Mouse (Mus musculus) T-helper 17 cell (primary cell): ENCODE measurements at regions not wholly inside any gene's neighbourhood (a gene's known extent, or its start where the extent isn't known, plus 50 kb on each side); places are given as distances from the start of the nearest gene placed in this dataset.

Experiments used
- in situ Hi-C, 2 experiments: fragments of 300-600 bp; cut with MboI, MseI; formaldehyde crosslinking; loops; 1 replicate in 1 of 2; 2 replicates in 1 of 2; pipeline ENCODE4 v1.15.1; 2025; ENCODE audit warnings: high pct_unique_total_duplicates in 2 of 2

DNA sequence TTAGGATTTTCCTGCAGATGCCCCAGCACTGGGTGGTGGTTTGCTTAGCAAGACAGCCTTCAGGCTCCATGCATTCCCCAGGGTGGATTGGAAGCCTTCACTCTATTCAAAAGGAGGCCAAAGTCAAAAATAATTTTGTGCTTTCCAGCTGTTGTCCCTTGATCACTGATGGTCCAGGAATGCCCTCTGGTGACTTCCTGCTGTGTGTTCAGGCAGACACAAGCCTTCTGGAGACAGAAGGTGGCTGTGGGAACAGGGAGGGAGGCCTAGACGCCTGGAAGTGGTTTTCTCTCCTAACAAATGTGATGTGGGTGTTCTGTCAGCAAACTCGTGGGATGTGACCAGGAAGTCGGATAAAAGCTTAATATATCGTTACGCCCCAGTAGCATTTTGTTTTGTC lies 81.3 kb downstream of the Atp6ap1l start:
- in situ Hi-C loops = loop anchor here in 1 of 2 experiments (10.0 kb wide), 1 partner anchor 359 kb away; no protein-coding TSS in a partner anchor

DNA sequence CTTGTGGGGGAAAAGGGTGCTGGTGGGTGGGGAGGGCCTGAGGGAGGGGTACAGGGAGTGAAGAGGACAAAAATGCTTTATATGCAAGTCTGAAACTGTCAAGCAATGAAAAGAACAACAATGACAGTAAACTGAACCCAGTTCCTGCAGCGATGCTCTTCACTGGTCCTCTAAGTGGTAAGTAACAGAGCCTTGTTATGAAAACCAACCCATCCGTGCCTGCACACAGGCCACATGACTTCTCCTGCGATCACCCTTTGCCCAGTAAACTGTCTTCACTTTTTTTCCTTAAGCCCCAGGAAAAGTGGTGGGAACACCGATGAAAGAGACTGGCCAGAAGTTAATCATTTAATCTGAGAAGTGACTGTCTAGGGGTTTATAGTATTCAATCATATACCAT lies 83.3 kb downstream of the Atp6ap1l start:
- in situ Hi-C loops = loop anchor here in 1 of 2 experiments (10.0 kb wide), 1 partner anchor 357 kb away; no protein-coding TSS in a partner anchor

DNA sequence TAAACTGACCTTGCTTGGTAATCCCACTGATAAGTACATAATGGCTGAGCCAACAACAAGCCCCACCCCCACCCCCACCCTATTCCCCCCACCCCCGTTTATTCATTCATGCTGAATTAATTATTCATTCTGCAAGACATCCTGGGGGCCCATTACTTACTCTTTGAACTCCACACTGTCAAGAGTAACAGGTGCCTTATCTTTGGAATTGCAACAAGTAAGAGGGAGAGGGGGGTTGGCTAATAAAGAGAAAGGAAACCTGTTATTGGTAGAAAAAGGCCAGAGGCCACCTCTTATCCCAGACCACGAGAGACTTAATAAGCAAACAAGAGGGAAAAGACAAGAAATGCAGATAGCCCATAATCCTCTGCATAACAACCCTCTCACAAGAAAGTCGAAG lies 84.7 kb downstream of the Atp6ap1l start:
- in situ Hi-C loops = loop anchor here in 1 of 2 experiments (10.0 kb wide), 1 partner anchor 356 kb away; no protein-coding TSS in a partner anchor

DNA sequence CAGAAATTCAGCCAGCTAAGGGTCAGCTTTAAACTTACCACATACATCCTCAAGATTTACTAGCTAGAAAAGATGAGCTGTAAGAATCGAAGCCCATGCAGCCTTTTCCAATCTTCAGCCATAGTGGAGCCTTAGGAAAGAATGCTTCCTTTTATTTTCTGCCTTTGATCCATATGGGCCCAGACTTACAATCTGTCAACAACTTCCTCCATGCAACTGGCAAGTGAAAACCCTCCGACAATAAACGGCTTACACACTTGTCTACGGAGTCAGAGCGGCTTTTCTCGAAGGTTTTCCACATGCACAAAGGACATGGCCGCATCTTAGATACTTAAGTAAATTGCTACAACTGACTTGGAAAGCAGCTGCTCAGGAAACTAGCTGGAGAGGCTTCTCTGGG lies 85.2 kb downstream of the Atp6ap1l start:
- in situ Hi-C loops = loop anchor here in 1 of 2 experiments (10.0 kb wide), 1 partner anchor 355 kb away; no protein-coding TSS in a partner anchor

DNA sequence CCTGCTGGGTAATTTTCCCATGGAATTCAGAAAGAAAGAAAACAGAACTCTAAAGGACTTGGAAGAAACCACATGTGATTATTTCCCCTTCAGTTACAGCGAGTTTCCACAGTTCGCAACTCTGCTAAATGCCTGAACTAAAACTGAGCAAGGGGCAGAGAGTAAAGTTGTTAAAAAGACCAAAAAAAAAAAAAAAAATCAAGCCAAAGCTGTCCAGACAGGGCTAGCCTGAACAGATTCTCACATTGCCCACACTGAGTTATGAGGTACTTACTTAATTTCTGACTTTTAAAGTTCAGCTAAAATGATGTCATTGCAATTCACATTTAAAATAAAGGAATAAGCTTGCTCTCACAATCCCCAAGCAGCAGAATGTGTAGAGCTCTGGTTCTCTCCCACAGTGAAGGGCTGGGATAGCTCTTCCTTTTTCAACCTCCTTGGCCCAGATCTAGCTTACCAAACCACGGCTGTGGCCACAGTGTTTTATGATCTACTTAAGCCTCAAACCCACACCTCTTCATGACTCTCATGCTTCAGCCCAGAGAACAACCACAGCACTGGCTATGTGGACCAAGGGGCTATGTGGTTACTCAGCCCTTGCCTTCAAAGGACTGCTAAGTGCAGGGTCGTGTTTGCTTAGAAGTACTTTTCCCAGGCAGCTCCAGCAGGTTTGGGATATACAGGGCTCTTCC lies 90.8 kb downstream of the Atp6ap1l start:
- in situ Hi-C loops = no loop called here

DNA sequence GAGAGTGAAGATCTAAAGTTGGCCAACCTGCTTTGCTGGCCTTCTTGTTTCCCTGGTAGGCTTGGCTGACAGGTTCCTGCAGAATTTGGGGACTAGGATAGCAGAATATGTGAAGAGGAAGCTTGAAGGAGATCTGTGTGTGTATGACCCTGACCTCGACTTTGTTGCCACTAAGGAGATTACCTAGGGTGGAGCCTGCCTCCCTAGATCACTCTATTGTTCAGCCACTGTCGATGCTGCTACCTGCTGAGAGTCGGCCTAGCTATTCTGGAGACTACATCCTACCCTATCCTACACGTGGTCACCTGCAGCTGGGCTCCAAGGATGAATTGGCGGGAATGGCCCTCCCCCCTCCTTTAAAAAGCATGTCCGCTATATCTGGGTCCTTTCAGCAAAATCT lies 95.1 kb downstream of the Atp6ap1l start:
- in situ Hi-C loops = no loop called here

DNA sequence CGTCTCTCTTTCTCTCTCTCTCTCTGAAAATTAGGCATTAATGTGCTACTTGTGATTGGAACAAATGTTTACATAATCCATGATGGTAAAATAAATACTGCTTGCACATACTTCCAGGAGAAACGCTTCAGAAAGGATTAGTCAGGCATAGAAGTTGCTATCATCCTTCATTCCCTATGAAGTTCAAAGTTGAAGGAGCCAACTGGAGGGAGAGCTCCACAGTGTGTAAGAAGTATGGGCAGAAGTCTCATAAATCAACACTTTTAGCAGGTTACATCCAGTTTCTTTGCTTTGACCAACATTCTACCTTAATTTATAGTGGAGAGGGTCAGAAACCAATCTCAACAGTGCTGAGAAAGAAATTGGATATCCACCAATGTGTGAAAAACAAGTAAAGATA lies 105.5 kb downstream of the Atp6ap1l start:
- in situ Hi-C loops = no loop called here

DNA sequence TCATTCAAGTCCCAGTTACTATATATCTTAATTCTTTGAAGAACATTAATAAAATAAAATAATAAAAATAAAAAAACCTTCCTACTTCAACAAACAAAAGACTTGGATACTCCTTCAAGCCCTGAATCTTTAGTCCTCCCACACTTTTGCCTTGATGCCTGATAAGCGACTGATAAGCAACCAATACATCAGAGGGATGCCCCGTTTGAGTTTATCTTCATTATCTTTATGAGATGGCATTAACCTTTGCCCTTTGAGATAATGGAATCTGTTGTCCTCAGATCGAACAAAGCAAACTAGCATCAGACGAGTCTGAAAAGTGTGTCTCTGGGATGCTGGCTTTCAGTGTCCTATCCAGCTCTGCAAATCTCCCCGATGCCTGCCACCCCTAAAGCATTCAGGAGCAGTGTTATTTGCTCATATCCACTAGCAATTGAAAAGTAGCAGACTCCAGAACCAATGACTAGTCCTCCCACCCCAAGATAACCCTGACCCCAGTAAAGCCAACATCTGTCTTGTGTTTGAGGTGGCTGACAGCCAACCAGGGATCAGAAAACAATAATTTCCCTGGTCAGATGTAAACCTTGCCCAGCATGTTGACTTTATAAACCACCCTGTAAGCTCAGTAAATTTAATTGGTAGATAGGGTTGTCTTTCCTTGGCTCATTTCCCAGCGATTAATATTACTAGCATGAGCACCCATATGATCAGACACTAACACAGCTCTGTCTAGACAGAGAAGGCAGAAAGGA lies 106.2 kb downstream of the Atp6ap1l start:
- in situ Hi-C loops = no loop called here

DNA sequence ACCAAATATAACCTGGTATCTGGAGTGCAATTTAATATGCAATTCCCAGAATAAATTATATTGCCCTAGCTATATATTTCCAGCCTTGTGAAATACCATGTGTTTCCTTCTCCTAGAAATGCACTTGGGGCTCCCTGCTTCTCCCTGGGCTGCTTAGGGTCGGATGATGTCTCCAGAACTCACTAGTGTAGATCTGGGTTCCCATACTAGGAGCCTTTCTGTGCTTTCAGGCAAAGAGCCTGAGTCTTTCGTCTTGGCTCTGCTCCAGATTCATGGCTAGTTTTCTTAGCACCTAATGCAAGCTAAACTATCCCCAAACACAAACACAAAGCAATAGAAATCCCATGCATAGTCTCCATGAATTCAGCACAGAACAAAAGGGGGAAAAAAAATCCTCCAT lies 106.8 kb downstream of the Atp6ap1l start:
- in situ Hi-C loops = no loop called here

DNA sequence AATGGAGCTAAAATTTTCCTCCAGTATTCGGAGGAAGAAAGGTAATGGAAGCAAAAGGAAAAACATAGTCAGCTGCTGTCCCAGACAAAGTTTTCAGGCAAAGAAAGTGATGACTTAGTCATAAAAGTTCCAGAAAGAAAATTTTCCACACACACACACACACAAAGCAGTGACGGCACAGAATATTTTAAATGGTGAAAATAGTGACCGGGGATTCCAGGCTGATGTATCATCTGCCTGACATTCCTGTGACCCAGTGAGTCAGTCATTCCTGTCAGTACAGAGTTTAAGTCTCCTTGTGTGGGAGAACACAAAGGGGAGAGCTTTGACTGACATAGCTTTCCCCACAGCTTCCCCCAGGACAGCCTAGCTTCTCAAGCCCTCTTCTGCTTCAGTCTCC lies 107.9 kb downstream of the Atp6ap1l start:
- in situ Hi-C loops = no loop called here

DNA sequence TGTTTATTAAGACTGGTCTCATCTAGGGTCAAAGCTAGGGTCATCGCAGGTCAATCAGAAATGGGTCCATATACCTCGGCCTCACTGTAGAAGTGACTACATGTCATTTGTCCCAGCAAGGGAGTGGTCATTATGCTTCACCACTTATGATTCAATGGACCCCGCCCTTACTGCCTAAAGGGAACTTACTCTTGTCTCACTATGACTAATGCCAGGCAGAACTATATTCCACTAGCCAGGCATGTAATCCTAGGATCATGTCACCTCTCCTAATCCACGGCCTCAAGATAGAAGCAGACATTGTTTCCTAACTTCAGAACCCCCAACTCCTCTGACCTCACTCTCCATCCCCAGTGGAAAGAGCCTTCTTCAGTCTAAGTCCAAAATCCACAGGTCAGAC lies 108.3 kb downstream of the Atp6ap1l start:
- in situ Hi-C loops = no loop called here

DNA sequence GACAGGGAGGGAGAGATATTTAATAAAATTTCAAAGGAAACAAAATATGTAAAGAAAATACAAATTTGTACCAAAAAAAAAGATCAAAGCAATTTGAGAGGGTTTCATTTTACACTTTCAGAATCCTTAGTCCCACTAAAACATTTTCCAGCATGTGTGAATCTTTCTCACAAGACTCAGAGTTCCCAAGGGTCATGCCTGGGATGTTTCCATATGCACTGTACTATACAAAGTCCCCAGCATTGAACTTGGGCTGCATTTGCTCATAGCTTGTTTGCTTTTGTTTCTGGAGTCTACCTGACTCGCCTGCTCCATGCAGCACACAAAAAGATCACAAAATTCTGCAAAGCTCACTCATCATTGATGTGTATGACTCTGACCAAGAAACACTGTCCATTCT lies 122.7 kb downstream of the Atp6ap1l start:
- in situ Hi-C loops = loop anchor here in 1 of 2 experiments (10.0 kb wide), 1 partner anchor 1938 kb away; no protein-coding TSS in a partner anchor

DNA sequence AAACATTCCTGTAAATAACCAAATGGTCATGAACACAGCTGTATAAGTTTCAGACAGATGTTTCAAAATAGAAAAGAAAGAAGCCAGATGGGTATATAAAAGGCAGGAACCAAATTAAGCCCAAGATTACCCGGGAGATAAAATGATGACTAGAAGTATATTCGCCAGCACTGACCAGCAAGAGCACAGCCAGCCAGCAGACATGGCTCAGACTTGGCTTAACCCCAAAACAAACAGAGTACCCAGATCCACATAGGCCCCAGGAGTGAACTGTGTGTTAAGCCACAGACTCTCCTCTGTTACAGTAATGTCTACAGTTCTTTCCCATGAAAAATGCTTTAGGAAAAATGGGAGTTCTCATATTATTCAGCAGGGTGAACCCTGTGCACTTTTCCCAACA lies 123.2 kb downstream of the Atp6ap1l start:
- in situ Hi-C loops = loop anchor here in 1 of 2 experiments (10.0 kb wide), 1 partner anchor 1937 kb away; no protein-coding TSS in a partner anchor

DNA sequence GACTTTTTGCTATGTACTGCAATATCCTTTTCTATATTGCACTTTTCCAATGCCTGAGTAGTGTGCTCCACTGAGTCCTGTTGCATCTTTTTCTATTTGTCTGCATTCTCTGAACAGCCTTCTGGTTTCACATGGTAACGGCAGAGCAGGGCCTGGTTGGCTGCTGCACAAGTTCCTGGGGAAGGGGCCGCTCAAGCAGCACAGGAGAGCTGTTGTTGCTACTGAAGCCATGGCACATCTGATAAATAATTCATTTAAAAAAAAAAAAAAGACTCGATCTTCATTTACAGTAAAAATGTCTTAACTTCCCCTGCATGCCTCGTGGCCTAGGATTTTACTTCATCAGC lies 127.2 kb downstream of the Atp6ap1l start:
- in situ Hi-C loops = no loop called here

DNA sequence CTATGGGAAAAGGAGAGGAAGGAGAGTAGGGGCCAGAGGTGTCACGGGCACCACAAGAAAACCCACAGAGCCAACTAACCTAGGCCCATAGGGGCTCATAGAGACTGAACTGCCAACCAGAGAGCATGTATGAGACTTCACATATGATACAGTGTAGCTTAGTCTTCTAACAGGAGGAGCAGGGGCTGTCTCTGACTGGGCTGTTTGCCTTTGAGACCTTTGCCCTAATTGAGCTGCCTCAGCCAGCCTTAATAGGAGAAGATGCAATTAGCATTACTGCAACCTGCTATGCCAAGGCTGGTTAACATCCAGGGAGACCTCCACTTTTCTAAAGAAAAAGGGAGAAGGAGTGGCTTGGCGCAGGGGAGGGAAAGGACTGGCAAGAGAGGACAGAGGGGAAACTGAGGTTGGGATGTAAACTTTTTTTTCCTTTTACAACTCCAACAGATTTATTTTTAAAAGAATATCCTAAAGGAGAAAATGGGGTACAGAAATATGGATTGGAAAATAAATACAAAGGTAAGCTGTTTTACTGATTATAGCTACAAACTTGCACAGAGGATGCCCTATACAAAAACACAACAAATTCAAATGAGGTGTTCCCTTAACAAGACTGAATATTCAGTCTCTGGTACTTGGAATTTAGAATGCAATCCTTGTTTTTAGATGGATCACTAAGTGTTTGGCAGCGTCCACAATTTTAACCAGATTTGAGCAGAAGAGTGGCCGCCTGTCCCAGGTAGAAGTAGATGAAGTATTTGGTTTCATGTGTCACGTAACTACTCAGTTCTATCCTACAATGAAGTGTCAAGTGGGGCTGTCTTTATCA lies 127.8 kb downstream of the Atp6ap1l start:
- in situ Hi-C loops = no loop called here

DNA sequence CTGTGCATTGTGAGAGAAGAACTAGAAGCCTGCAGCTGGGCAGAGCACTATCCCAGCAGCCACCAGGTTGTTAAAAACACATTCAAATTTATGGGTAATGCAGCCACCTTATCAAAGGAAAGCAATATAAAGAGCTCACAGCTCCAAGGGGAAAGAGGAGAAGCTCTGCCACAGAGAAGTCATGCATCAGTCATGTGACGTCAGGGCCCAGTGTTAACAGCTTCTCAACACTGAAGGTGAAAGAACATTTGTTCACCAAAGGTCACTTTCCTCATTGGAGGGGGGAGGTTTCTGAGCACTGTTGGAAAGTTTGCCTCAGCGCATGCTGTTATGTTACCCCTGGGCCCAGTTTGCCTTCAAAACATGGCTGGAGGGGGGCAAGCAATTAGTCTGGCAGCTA lies 143.0 kb downstream of the Atp6ap1l start:
- in situ Hi-C loops = no loop called here

DNA sequence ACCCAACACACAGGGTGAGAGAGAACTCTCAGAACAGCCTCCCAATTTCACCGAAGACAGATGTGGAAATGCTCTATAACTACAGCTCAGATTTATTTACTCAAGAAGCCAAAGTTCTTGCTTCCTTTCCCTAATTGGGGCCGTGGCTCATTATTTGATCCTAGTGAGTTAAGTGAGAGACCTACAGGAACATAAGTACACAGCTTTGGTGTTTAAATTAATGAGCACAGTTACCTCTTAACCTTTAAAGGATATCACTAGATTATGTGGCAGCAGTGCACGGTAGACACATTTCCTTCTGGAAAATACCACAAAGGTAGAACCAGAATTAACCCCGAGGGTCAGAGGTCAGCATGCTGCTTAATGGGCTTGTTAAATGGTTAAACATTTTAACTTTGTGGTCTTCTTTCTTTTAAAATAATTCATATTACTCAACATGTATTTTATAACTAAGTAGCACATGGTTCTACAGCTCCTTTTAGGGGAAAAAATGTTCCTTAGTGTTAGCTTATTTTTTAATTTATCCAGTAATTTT lies 144.6 kb downstream of the Atp6ap1l start:
- in situ Hi-C loops = no loop called here

DNA sequence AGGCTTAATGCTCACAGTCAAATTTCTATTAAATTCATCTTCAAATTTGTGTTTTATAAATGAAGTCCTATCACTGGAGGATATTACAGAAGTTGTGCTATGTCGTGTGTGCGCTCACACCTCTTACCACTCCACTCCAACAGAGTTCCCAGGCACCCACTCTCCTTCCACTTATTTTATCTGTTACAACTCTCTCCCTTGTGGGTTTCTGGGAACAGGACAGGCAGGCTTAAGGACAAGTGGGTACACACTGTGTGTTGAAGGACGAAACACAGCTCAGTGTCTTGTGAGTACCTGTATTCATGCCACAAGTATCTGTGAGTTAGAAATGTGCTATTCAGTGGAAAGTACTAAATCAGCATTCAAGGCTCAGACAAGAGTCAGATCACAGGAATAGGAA lies 150.7 kb downstream of the Atp6ap1l start:
- in situ Hi-C loops = no loop called here

DNA sequence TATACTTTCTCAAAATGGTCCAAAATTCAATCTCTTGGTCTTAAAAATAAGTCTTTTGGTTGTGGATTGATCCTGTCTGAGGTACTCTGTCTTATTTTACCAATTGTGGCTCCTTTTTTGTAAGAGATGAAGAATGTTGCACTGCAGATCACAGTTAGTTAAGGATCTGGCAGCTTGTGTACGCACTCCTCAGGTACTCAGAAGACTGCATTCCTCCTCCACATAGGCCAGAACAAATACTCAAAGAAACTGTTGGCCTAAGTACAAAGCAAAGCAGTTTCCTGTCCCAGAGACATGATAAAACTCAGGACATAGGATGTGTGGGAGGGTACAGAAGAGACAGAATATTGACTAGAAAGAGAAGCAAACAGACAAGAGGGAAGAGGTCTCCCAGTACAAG lies 155.4 kb downstream of the Atp6ap1l start:
- in situ Hi-C loops = no loop called here

DNA sequence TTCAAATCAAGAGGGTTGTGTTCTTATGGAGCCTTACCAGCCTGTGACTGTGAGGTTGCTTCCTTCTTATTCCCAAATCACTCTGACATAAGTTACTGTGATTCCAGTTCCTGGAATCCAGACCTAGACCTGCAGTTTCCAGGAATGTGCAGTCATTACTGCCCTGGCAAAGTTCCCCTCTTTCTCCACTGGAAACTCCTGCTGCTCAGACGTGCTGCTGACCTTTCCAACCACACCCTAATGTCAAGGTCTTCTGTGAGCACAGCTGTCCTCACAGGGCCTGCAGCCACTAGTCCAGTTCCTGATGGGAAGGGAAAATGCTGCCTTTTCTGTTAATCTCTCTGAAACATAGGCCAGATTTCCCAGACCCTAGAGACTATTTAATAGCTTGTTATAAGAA lies 160.1 kb downstream of the Atp6ap1l start:
- in situ Hi-C loops = no loop called here

DNA sequence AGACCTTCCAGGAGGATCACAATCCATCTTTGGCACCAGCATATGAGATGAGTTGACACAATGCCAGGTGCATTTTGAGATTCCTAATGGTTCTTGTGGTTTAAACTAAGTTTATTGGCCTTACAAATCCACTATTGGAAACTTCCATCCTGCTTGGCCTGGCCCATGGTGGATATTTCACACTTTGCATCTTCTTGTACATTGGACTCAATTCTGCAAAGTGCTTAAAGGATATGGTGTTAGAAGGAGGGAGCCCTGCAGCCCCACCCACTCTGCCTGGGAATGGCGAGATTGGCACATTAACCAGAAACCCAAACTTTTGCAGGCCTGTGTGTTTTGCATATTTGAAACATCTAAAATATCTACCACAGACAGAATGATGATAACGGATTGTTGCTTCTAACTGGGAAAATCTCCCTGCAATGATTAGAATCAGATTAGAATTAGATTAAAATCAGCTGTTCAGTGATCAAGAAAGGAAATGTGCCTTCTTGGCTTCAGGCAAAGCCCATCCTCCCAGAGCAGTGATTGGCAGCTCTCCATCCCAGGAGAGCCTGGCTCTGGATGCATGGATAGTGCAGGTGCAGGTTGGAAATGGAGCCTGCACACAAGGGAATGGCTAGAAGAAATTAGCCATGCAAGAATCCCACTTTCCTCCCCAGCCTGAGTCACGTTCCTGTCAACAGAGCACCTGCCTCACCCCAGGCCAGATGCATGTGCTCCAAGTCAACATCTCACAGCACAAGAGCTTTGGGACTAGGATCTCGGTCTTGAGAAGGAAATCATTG lies 162.3 kb downstream of the Atp6ap1l start:
- in situ Hi-C loops = no loop called here
